Comparison of ENCODE assay signal across 9 mouse cellular contexts in the genomic region with DNA sequence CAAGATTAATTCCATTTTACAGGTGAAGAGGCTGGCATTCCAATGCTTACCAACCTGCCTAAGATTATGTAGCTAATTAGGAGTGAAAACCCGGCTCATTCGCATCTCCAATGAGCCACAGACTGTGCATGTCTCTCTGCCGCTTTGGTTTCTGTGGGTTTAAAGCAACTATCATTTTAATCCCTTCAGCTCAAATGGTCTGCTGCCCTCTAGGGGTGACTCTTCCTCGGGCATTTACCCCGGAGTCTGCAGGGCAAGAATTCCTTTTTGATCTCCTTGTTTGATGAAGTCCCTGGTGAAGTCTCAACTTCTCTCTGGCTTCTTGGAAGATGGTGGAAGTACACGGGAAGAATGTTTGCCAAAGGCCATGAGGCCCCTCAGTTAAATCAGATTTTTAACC.
DNase-seq lines count a peak whose midpoint lies in the region; ATAC-seq and TF ChIP-seq lines count a peak whose summit lies in the region.
"Had no signal": no experiment of that assay in that cellular context is flagged by ENCODE, and none has a peak within 500 bp of the region (broad histone marks: within the 10 kb centered on the region; RNA-seq: fewer than 3 reads in every experiment).

No protein-coding gene starts in this region.

- peaks cover 11% of the 10 kb centered on the region for H3K4me1 ChIP-seq in liver, embryonic 12.5 days
- H3K4me1 ChIP-seq in embryonic facial prominence, embryonic 11.5 days (ENCODE audit: control insufficient read depth, insufficient read depth, low read length), result no peaks in the 10 kb centered on the region
- H3K4me1 ChIP-seq in kidney, postnatal 0 days (replicated peaks; ENCODE audit: insufficient read depth, low read length), result no peaks in the 10 kb centered on the region
- no peaks in the 10 kb centered on the region for H3K4me1 ChIP-seq in limb, embryonic 14.5 days (ENCODE audit: control insufficient read depth, insufficient read depth, low read length)

- peak; percentile 83 for TF ChIP-seq CTCF in kidney, postnatal 0 days (IDR thresholded peaks at IDR 0.05; ENCODE audit: low read depth)

- H3K9ac ChIP-seq in liver, embryonic 12.5 days, result no peak overlapping the region
- H3K9ac ChIP-seq in embryonic facial prominence, embryonic 11.5 days (replicated peaks; ENCODE audit: low read length), result no peak overlapping the region
- H3K9ac ChIP-seq in kidney, postnatal 0 days (ENCODE audit: low read depth, low read length), result no peak overlapping the region
- no peak overlapping the region for H3K9ac ChIP-seq in limb, embryonic 14.5 days (ENCODE audit: low read depth, low read length, severe bottlenecking)

- WGBS in liver, embryonic 12.5 days (ENCODE audit: insufficient replicate concordance), result 22% methylated on average over 6 of the region's 6 CpGs
- WGBS in embryonic facial prominence, embryonic 11.5 days, result 23% methylated on average over 6 of the region's 6 CpGs
- WGBS in kidney, postnatal 0 days, result 23% methylated on average over 6 of the region's 6 CpGs
- 30% methylated on average over 6 of the region's 6 CpGs for WGBS in limb, embryonic 14.5 days

- no peak overlapping the region for H3K4me3 ChIP-seq in liver, embryonic 12.5 days
- H3K4me3 ChIP-seq in embryonic facial prominence, embryonic 11.5 days (ENCODE audit: low read depth, low read length), result no peak overlapping the region
- no peak overlapping the region for H3K4me3 ChIP-seq in kidney, postnatal 0 days (replicated peaks; ENCODE audit: low read depth, low read length)
- no peak overlapping the region for H3K4me3 ChIP-seq in limb, embryonic 14.5 days (replicated peaks; ENCODE audit: low read length)
- H3K4me3 ChIP-seq: erythroblast, embryonic 14.5 days had no signal

- no peaks in the 10 kb centered on the region for H3K9me3 ChIP-seq in liver, embryonic 12.5 days (replicated peaks)
- H3K9me3 ChIP-seq in embryonic facial prominence, embryonic 11.5 days (replicated peaks; ENCODE audit: control insufficient read depth, low read length), result no peaks in the 10 kb centered on the region
- H3K9me3 ChIP-seq in kidney, postnatal 0 days (replicated peaks; ENCODE audit: low read length), result no peaks in the 10 kb centered on the region
- no peaks in the 10 kb centered on the region for H3K9me3 ChIP-seq in limb, embryonic 14.5 days (ENCODE audit: control insufficient read depth, low read length)

- no peak for ATAC-seq in liver, embryonic 12.5 days
- ATAC-seq in embryonic facial prominence, embryonic 11.5 days (replicated peaks; ENCODE audit: insufficient number of reproducible peaks, low FRiP score, low TSS enrichment, low read depth), result no peak
- no peak for ATAC-seq in kidney, postnatal 0 days (replicated peaks; ENCODE audit: low FRiP score, low read depth)
- ATAC-seq in limb, embryonic 14.5 days (ENCODE audit: low FRiP score, low read depth), result no peak

- DNase-seq in liver (peak; percentile 54), adipocyte (ENCODE audit: low spot score) (peak; percentile 63)
- peak; percentile 80 for DNase-seq in embryonic facial prominence, embryonic 11.5 days (ENCODE audit: low spot score)
- peak; percentile 75 for DNase-seq in kidney, postnatal 0 days (ENCODE audit: low spot score)
- peak; percentile 45 for DNase-seq in limb, embryonic 14.5 days (ENCODE audit: low spot score)
- DNase-seq in retina, postnatal 7 days (ENCODE audit: low read depth, low spot score), result peak; percentile 44
- DNase-seq in yolk sac, embryonic 10.5 days (ENCODE audit: low spot score), result no peak

- H3K4me2 ChIP-seq in liver, embryonic 12.5 days, result no peak overlapping the region
- no peak overlapping the region for H3K4me2 ChIP-seq in embryonic facial prominence, embryonic 11.5 days (ENCODE audit: low read depth, low read length)
- no peak overlapping the region for H3K4me2 ChIP-seq in kidney, postnatal 0 days (ENCODE audit: low read length)
- H3K4me2 ChIP-seq in limb, embryonic 14.5 days (replicated peaks; ENCODE audit: low read depth, low read length, severe bottlenecking), result no peak overlapping the region

- H3K27me3 ChIP-seq in liver, embryonic 12.5 days (replicated peaks), result no peaks in the 10 kb centered on the region
- H3K27me3 ChIP-seq in embryonic facial prominence, embryonic 11.5 days (ENCODE audit: control insufficient read depth, insufficient read depth, low read length), result no peaks in the 10 kb centered on the region
- no peaks in the 10 kb centered on the region for H3K27me3 ChIP-seq in kidney, postnatal 0 days (ENCODE audit: insufficient read depth, low read length)
- H3K27me3 ChIP-seq in limb, embryonic 14.5 days (ENCODE audit: control insufficient read depth, insufficient read depth, low read length), result no peaks in the 10 kb centered on the region

- no peaks in the 10 kb centered on the region for H3K36me3 ChIP-seq in liver, embryonic 12.5 days
- H3K36me3 ChIP-seq in embryonic facial prominence, embryonic 11.5 days (replicated peaks; ENCODE audit: control insufficient read depth, insufficient read depth, low read depth, low read length), result no peaks in the 10 kb centered on the region
- no peaks in the 10 kb centered on the region for H3K36me3 ChIP-seq in kidney, postnatal 0 days (ENCODE audit: insufficient read depth, low read length)
- H3K36me3 ChIP-seq in limb, embryonic 14.5 days (ENCODE audit: control insufficient read depth, insufficient read depth, low read length), result no peaks in the 10 kb centered on the region

- no peak for TF ChIP-seq POLR2A in limb, embryonic 14.5 days (IDR thresholded peaks at IDR 0.05; ENCODE audit: borderline replicate concordance, extremely low read depth, insufficient read depth, insufficient read length)

- H3K27ac ChIP-seq in liver, embryonic 12.5 days, result no peak overlapping the region
- H3K27ac ChIP-seq in embryonic facial prominence, embryonic 11.5 days (replicated peaks; ENCODE audit: low read depth, low read length), result no peak overlapping the region
- no peak overlapping the region for H3K27ac ChIP-seq in kidney, postnatal 0 days
- H3K27ac ChIP-seq in limb, embryonic 14.5 days (replicated peaks; ENCODE audit: low read depth, low read length), result no peak overlapping the region
